Mouse (Mus musculus) heart, postnatal 0 days (tissue): ENCODE measurements around the gene Cc2d1a. TPM values are rescaled to one million over a fixed set of nuclear protein-coding genes. Genes with fewer than 3 reads are reported as not detected.

Experiments used
- ATAC-seq: fragments of 200-750 bp; cut with Nextera tagmentation; 2 replicates; pipeline ENCODE4 v1.8.0; 2017; ENCODE audit warnings: low read depth, moderate number of reproducible peaks, moderate library complexity; ENCODE audit not compliant: insufficient read depth
- DNase-seq: peaks from one replicate; pipeline ENCODE4 v3.0.0-alpha.2; 2016; ENCODE audit warnings: low spot score
- H3K27ac ChIP-seq: fragments of 300-500 bp; sonication (generic); 2 replicates; pipeline ENCODE4 v1.5.1; 2014; ENCODE audit warnings: low read depth, mild to moderate bottlenecking
- H3K27me3 ChIP-seq: fragments of 300-500 bp; sonication (generic); 2 replicates; pipeline ENCODE4 v1.6.1; 2014; ENCODE audit warnings: low read length, mixed read lengths; ENCODE audit not compliant: control insufficient read depth, insufficient read depth
- H3K36me3 ChIP-seq: fragments of 300-500 bp; sonication (generic); replicated peaks from 2 replicates; pipeline ENCODE4 v1.6.1; 2014; ENCODE audit warnings: low read length, mixed read lengths; ENCODE audit not compliant: control insufficient read depth, insufficient read depth
- H3K4me1 ChIP-seq: fragments of 300-500 bp; sonication (generic); 2 replicates; pipeline ENCODE4 v1.6.1; 2014; ENCODE audit warnings: antibody characterized with exemption; ENCODE audit not compliant: control insufficient read depth, insufficient read depth
- H3K4me2 ChIP-seq: fragments of 300-500 bp; sonication (generic); 2 replicates; pipeline ENCODE4 v1.6.1; 2014; ENCODE audit warnings: low read depth, mild to moderate bottlenecking, low read length, moderate library complexity
- H3K4me3 ChIP-seq: fragments of 300-500 bp; sonication (generic); 2 replicates; pipeline ENCODE4 v1.5.1; 2014; ENCODE audit warnings: low read depth, low read length
- H3K9ac ChIP-seq: fragments of 300-500 bp; sonication (generic); replicated peaks from 2 replicates; pipeline ENCODE4 v1.6.1; 2014; ENCODE audit warnings: low read depth, low read length, mixed read lengths
- H3K9me3 ChIP-seq: fragments of 300-500 bp; sonication (generic); replicated peaks from 2 replicates; pipeline ENCODE4 v1.6.1; 2016; ENCODE audit warnings: low read length; ENCODE audit not compliant: control insufficient read depth
- CTCF ChIP-seq: IDR thresholded peaks from 2 replicates; pipeline ENCODE4 v1.5.1; 2016; ENCODE audit warnings: antibody characterized with exemption, control low read depth, low read depth
- EP300 ChIP-seq: IDR thresholded peaks from 2 replicates; pipeline ENCODE4 v1.6.1; 2016; ENCODE audit warnings: antibody characterized with exemption, low read depth
- WGBS: fragments of 180-500 bp; shearing (Covaris S2); extraction: QIAGEN DNeasy Blood & Tissue Kit; methylation state at CpG from one replicate; pipeline ENCODE4 v1.1.7; 2014; 5-methylcytosine and 5-hydroxymethylcytosine counted together
- polyA plus RNA-seq: library from polyadenylated mRNA; unstranded; fragments of >200 nt; fragmentation: Nextera tagmentation; extraction: Ambion mirVana; gene quantifications from 2 replicates; pipeline ENCODE4 v1.2.1, GENCODE M21; 2015
- total RNA-seq: library from RNA; depleted of rRNA; stranded (reverse); fragments of >200 nt; gene quantifications from 2 replicates; pipeline ENCODE4 v1.2.3, GENCODE M21; 2014; ENCODE audit warnings: low replicate concordance

Cc2d1a gene
- total and polyA plus RNA-seq, 2 experiments from 2014 or later, result 8.4 to 17.1 TPM

DNA sequence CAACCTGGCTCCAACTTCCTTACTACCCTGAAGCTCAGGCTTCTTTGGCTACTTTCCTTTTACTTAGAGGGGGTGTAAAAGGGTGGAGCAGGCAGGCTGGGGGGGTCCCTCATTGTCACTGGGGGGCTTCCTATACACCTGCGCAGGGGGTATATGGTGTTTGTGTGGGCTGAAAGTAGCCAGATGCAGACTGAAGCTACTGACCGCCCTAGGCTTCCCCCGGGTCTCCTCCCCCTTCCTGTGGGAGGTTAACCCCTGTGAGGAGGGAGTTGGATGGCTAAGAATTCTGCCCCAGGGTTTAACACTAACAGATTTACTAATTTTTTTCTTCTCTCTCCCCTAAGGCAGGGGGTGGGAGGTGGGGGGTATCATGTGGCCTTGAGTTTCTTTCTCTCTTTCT lies 28.8 kb upstream of the Cc2d1a start:
- ATAC-seq (no peak), DNase-seq (no peak)
- Histone ChIP-seq H3K4me1 (peaks cover 15% of the 10 kb centered on the region; the same call in 1 of the 2 replicates), H3K27ac (no peak overlapping the region), H3K4me2 (no peak overlapping the region), H3K9ac (no peak overlapping the region), H3K4me3 (no peak overlapping the region), H3K36me3 (peaks cover 20% of the 10 kb centered on the region), H3K27me3 (no peaks in the 10 kb centered on the region), H3K9me3 (no peaks in the 10 kb centered on the region)
- 24% methylated on average over 3 of the region's 3 CpGs for WGBS
- no peak for TF ChIP-seq CTCF
- no peak for TF ChIP-seq EP300

DNA sequence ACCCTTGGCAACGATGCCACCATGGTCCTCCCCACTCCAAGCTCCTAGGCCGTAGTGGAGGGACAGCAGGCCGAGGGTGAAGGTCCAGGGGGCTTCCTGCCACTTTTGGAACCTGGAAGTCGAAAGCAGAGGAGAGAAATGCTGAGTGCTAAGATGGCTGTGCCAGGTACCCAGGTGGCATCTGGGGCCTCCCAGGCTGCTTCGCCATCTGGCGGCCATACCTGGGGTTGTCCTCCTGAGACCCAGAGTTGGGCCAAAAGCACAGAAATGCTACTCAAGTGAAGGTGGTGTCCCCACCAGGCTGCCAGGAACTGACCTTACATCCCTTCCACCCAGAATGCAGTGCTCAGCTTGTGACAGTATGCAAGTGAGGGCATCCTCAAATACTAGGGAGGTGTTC lies 26.1 kb upstream of the Cc2d1a start:
- no peak overlapping the region for H3K4me3 ChIP-seq
- no peak for DNase-seq
- no peak overlapping the region for H3K27ac ChIP-seq
- H3K9me3 ChIP-seq, result no peaks in the 10 kb centered on the region
- no peak for ATAC-seq
- no peaks in the 10 kb centered on the region for H3K27me3 ChIP-seq
- no peaks in the 10 kb centered on the region for H3K4me1 ChIP-seq
- 82% methylated on average over 6 of the region's 6 CpGs for WGBS
- H3K36me3 ChIP-seq, result peaks cover 20% of the 10 kb centered on the region
- no peak overlapping the region for H3K9ac ChIP-seq
- no peak for TF ChIP-seq EP300
- peak; percentile 37 for TF ChIP-seq CTCF
- no peak overlapping the region for H3K4me2 ChIP-seq

DNA sequence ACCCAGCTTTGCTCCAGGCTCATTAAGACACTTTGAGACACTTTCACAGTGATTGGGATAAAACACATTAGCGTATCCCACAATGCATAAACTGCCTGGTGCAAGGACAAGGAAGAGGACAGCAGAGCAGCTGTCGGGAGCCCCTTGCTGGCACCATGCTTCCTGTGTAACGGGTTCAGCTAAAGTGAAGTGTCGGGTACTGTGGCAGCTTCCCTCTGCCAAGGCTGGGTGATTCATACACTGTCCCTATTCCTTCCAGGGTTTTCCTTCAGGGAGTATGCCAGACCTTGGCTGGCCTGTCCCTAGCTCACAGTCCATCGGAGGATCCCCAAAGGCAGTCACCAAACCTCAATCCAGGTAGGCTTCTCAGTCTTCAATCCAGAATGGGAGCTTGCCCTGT lies 22.4 kb upstream of the Cc2d1a start:
- H3K4me2 ChIP-seq, result no peak overlapping the region
- H3K27me3 ChIP-seq, result no peaks in the 10 kb centered on the region
- no peak for DNase-seq
- H3K9me3 ChIP-seq, result no peaks in the 10 kb centered on the region
- no peak overlapping the region for H3K9ac ChIP-seq
- H3K36me3 ChIP-seq, result peaks cover 17% of the 10 kb centered on the region
- no peak overlapping the region for H3K4me3 ChIP-seq
- ATAC-seq, result no peak
- 78% methylated on average over 5 of the region's 5 CpGs for WGBS
- TF ChIP-seq EP300, result no peak
- no peak for TF ChIP-seq CTCF
- no peaks in the 10 kb centered on the region for H3K4me1 ChIP-seq
- H3K27ac ChIP-seq, result no peak overlapping the region

DNA sequence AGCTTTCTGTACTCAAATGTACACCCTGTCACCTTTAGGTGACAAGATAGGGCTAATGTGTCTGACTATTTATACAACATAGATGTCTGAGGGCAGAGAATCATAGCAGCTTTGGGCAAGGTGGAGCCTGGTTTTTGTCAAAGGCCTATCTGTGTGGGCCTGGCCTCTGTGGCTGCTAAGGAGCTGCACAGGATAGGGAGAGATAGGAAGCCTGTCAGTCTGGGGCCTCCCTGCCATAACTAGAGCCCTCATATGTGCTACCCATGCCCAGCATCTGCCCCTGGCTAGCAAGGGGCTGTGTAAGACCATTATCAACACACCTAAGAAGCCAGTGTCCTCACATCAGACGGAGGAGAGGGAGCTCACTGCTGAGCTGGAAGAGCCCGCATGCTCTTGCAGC lies 20.0 kb upstream of the Cc2d1a start:
- DNase-seq (no peak), ATAC-seq (no peak)
- H3K4me3 ChIP-seq, result no peak overlapping the region
- H3K9me3 ChIP-seq, result no peaks in the 10 kb centered on the region
- 67% methylated on average over 2 of the region's 2 CpGs for WGBS
- no peaks in the 10 kb centered on the region for H3K4me1 ChIP-seq
- peaks cover 9% of the 10 kb centered on the region; the same call in 1 of the 2 replicates for H3K36me3 ChIP-seq
- no peak overlapping the region for H3K27ac ChIP-seq
- no peak overlapping the region for H3K4me2 ChIP-seq
- H3K9ac ChIP-seq, result no peak overlapping the region
- no peaks in the 10 kb centered on the region for H3K27me3 ChIP-seq
- TF ChIP-seq EP300 (no peak), CTCF (no peak)

DNA sequence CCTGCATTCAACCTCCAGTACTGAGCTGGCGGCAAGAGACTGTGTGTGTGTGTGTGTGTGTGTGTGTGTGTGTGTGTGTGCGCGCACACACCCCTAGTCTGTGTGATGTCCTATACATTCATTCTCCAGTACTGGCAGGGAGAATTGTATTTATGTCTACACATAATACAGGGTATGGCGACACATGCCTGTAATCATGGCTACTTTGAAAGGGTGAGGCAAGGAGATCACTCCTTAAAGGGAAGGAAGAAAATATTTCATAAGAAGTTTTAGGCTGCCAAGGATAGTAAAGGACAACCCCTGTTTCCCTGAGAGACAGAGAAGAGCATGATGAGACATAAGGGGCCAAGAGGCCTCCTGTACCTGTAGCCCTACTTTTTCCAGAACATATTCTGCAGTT lies 9.9 kb upstream of the Cc2d1a start:
- H3K4me3 ChIP-seq, result no peak overlapping the region
- no peaks in the 10 kb centered on the region for H3K27me3 ChIP-seq
- no peaks in the 10 kb centered on the region for H3K36me3 ChIP-seq
- DNase-seq, result no peak
- 88% methylated on average over 4 of the region's 4 CpGs for WGBS
- no peaks in the 10 kb centered on the region for H3K9me3 ChIP-seq
- H3K4me2 ChIP-seq, result no peak overlapping the region
- no peak overlapping the region for H3K27ac ChIP-seq
- no peak for ATAC-seq
- TF ChIP-seq CTCF (no peak), EP300 (no peak)
- no peaks in the 10 kb centered on the region for H3K4me1 ChIP-seq
- H3K9ac ChIP-seq, result no peak overlapping the region

DNA sequence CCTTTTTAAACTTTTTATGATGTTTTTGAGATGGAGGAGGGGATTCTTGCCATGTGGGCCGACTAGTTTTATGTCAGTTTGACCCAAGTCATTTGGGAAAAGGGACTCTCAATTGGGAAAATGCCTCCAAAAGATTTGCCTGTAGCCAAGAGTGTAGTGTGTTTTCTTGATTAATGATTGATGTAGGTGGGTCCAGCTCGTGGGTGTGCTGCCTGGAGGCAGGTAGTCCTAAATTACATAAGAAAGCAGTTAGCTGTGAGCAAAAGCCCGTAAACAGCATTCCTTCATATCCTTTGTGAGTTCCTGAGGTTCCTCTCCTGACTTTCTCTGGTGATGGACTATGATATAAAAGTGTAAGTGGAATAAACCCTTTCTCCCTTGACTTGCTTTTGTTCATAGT lies 1.4 kb upstream of the Cc2d1a start:
- ATAC-seq, result no peak
- TF ChIP-seq CTCF (no peak), EP300 (no peak)
- DNase-seq, result no peak
- Histone ChIP-seq H3K9ac (no peak overlapping the region), H3K4me3 (no peak overlapping the region), H3K4me1 (peaks cover 17% of the 10 kb centered on the region), H3K4me2 (no peak overlapping the region), H3K9me3 (no peaks in the 10 kb centered on the region), H3K36me3 (no peaks in the 10 kb centered on the region), H3K27ac (no peak overlapping the region), H3K27me3 (no peaks in the 10 kb centered on the region)
- WGBS, result 80% methylated on average over 3 of the region's 3 CpGs
